Mouse (Mus musculus) intestine, embryonic 15.5 days (tissue): ENCODE results near the gene Sult1a1. TPM values are rescaled to one million over a fixed set of nuclear protein-coding genes. Genes with fewer than 3 reads are reported as not detected.
"Not testable (repeated sequence)": the region's sequence is repeated elsewhere in the genome, so short reads cannot be mapped to it uniquely, and the experiment has no call there.

Experiments
- ATAC-seq: fragments of 200-750 bp; cut with Nextera tagmentation; 2 replicates; pipeline ENCODE4 v1.8.0; 2017; ENCODE audit warnings: moderate TSS enrichment, moderate library complexity
- H3K27ac ChIP-seq: fragments of 300-500 bp; sonication (generic); 2 replicates; pipeline ENCODE4 v1.5.1; 2015; ENCODE audit warnings: mild to moderate bottlenecking, inconsistent platforms
- H3K27me3 ChIP-seq: fragments of 300-500 bp; sonication (generic); replicated peaks from 2 replicates; pipeline ENCODE4 v1.6.1; 2015; ENCODE audit warnings: inconsistent platforms
- H3K36me3 ChIP-seq: fragments of 300-500 bp; sonication (generic); 2 replicates; pipeline ENCODE4 v1.6.1; 2015; ENCODE audit warnings: inconsistent platforms
- H3K4me1 ChIP-seq: fragments of 300-500 bp; sonication (generic); replicated peaks from 2 replicates; pipeline ENCODE4 v1.6.1; 2015; ENCODE audit warnings: inconsistent platforms
- H3K4me2 ChIP-seq: fragments of 300-500 bp; sonication (generic); replicated peaks from 2 replicates; pipeline ENCODE4 v1.6.1; 2015; ENCODE audit warnings: mild to moderate bottlenecking, inconsistent platforms
- H3K4me3 ChIP-seq: fragments of 300-500 bp; sonication (generic); replicated peaks from 2 replicates; pipeline ENCODE4 v1.5.1; 2015; ENCODE audit warnings: inconsistent platforms
- H3K9ac ChIP-seq: fragments of 300-500 bp; sonication (generic); 2 replicates; pipeline ENCODE4 v1.6.1; 2015; ENCODE audit warnings: inconsistent platforms
- H3K9me3 ChIP-seq: fragments of 300-500 bp; sonication (generic); 2 replicates; pipeline ENCODE4 v1.6.1; 2016; ENCODE audit warnings: inconsistent platforms
- WGBS: fragments of 180-500 bp; shearing (Covaris S2); methylation state at CpG from one replicate; pipeline ENCODE4 v1.1.7; 2015; 5-methylcytosine and 5-hydroxymethylcytosine counted together
- polyA plus RNA-seq: library from polyadenylated mRNA; unstranded; fragments of >200 nt; fragmentation: Nextera tagmentation; extraction: Ambion mirVana; gene quantifications from 2 replicates; pipeline ENCODE4 v1.2.1, GENCODE M21; 2015

The Sult1a1 gene
- polyA plus RNA-seq, 1 experiment from 2014 or later: 5.5 TPM

GRCm38 (mm10) chr7:126694441-126695051, 18.3 kb upstream of the Sult1a1 start:
- H3K4me3 ChIP-seq: peak overlapping the region; percentile 69
- H3K27me3 ChIP-seq: no peaks in the 10 kb centered on the region
- H3K4me2 ChIP-seq: peak overlapping the region; percentile 67
- WGBS: 40% methylated on average over 10 of the region's 10 CpGs
- ATAC-seq: no peak
- H3K9ac ChIP-seq: no peak overlapping the region; the same call in 1 of the 2 replicates
- H3K9me3 ChIP-seq: no peaks in the 10 kb centered on the region
- peaks cover 17% of the 10 kb centered on the region for H3K4me1 ChIP-seq
- no peak overlapping the region for H3K27ac ChIP-seq
- H3K36me3 ChIP-seq: 0 out of 2 replicates have a peak, but pooled peaks cover 19% of the 10 kb centered on the region

- no peak for ATAC-seq
- WGBS: 82% methylated on average over 7 of the region's 7 CpGs
- no peak overlapping the region for H3K4me3 ChIP-seq
These were observed 17.5 kb upstream of the Sult1a1 start for GRCm38 (mm10) chr7:126693781-126694180.

GRCm38 (mm10) chr7:126693256-126693655, 17.0 kb upstream of the Sult1a1 start:
- 32% methylated on average over 3 of the region's 3 CpGs for WGBS
- no peaks in the 10 kb centered on the region for H3K9me3 ChIP-seq
- no peak overlapping the region for H3K27ac ChIP-seq
- H3K9ac ChIP-seq: no peak overlapping the region
- ATAC-seq: no peak
- peaks cover 15% of the 10 kb centered on the region for H3K4me1 ChIP-seq
- 0 out of 2 replicates have a peak, but pooled peaks cover 19% of the 10 kb centered on the region for H3K36me3 ChIP-seq
- no peaks in the 10 kb centered on the region for H3K27me3 ChIP-seq
- no peak overlapping the region for H3K4me2 ChIP-seq
- H3K4me3 ChIP-seq: no peak overlapping the region

More at GRCm38 (mm10) chr7:126693781-126694180, 17.5 kb upstream of the Sult1a1 start:
- Histone ChIP-seq H3K27me3 (no peaks in the 10 kb centered on the region), H3K27ac (no peak overlapping the region), H3K9ac (no peak overlapping the region), H3K36me3 (0 out of 2 replicates have a peak, but pooled peaks cover 19% of the 10 kb centered on the region), H3K9me3 (no peaks in the 10 kb centered on the region), H3K4me2 (no peak overlapping the region), H3K4me1 (peaks cover 15% of the 10 kb centered on the region)

- no peak for ATAC-seq
- Histone ChIP-seq H3K9me3 (no peaks in the 10 kb centered on the region), H3K4me1 (peaks cover 15% of the 10 kb centered on the region), H3K27me3 (no peaks in the 10 kb centered on the region), H3K27ac (no peak overlapping the region), H3K9ac (no peak overlapping the region), H3K36me3 (0 out of 2 replicates have a peak, but pooled peaks cover 17% of the 10 kb centered on the region), H3K4me2 (no peak overlapping the region), H3K4me3 (no peak overlapping the region)
- WGBS: 95% methylated on average over 26 of the region's 26 CpGs
These were observed 16.2 kb upstream of the Sult1a1 start for GRCm38 (mm10) chr7:126692426-126692825.

GRCm38 (mm10) chr7:126691676-126692075, 15.4 kb upstream of the Sult1a1 start:
- no peak for ATAC-seq
- Histone ChIP-seq H3K9me3 (no peaks in the 10 kb centered on the region), H3K4me2 (no peak overlapping the region), H3K27ac (no peak overlapping the region), H3K4me3 (no peak overlapping the region), H3K36me3 (0 out of 2 replicates have a peak, but pooled peaks cover 16% of the 10 kb centered on the region), H3K9ac (no peak overlapping the region), H3K27me3 (no peaks in the 10 kb centered on the region), H3K4me1 (peaks cover 10% of the 10 kb centered on the region)
- 82% methylated on average over 5 of the region's 5 CpGs for WGBS

GRCm38 (mm10) chr7:126690737-126691136, 14.5 kb upstream of the Sult1a1 start:
- Histone ChIP-seq H3K4me2 (no peak overlapping the region), H3K27me3 (no peaks in the 10 kb centered on the region), H3K4me1 (peaks cover 5% of the 10 kb centered on the region; the same call in 1 of the 2 replicates), H3K27ac (no peak overlapping the region), H3K9me3 (no peaks in the 10 kb centered on the region), H3K4me3 (no peak overlapping the region), H3K36me3 (0 out of 2 replicates have a peak, but pooled peaks cover 16% of the 10 kb centered on the region), H3K9ac (no peak overlapping the region)
- ATAC-seq: no peak
- 88% methylated on average over 3 of the region's 3 CpGs for WGBS

- 81% methylated on average over 3 of the region's 3 CpGs for WGBS
- no peak overlapping the region for H3K27ac ChIP-seq
- no peaks in the 10 kb centered on the region for H3K27me3 ChIP-seq
- H3K4me3 ChIP-seq: no peak overlapping the region
- H3K9ac ChIP-seq: no peak overlapping the region
- no peaks in the 10 kb centered on the region for H3K4me1 ChIP-seq
- 0 out of 2 replicates have a peak, but pooled peaks cover 16% of the 10 kb centered on the region for H3K36me3 ChIP-seq
- H3K4me2 ChIP-seq: no peak overlapping the region
- no peak for ATAC-seq
- no peaks in the 10 kb centered on the region for H3K9me3 ChIP-seq
These were observed 12.8 kb upstream of the Sult1a1 start for GRCm38 (mm10) chr7:126689021-126689420.

- H3K9ac ChIP-seq, H3K27ac ChIP-seq, H3K4me2 ChIP-seq, H3K4me1 ChIP-seq, H3K9me3 ChIP-seq, H3K27me3 ChIP-seq, H3K4me3 ChIP-seq, ATAC-seq: not testable (repeated sequence)
- 81% methylated on average over 4 of the region's 4 CpGs for WGBS
- H3K36me3 ChIP-seq: 0 out of 2 replicates have a peak, but pooled peaks cover 16% of the 10 kb centered on the region
These were observed 11.9 kb upstream of the Sult1a1 start for GRCm38 (mm10) chr7:126688156-126688555.

GRCm38 (mm10) chr7:126681221-126681620, 5.0 kb upstream of the Sult1a1 start:
- H3K4me1 ChIP-seq: no peaks in the 10 kb centered on the region
- H3K9ac ChIP-seq: no peak overlapping the region
- H3K27me3 ChIP-seq: no peaks in the 10 kb centered on the region
- H3K4me2 ChIP-seq: no peak overlapping the region
- H3K4me3 ChIP-seq: no peak overlapping the region
- WGBS: 76% methylated on average over 5 of the region's 5 CpGs
- ATAC-seq: peak; percentile 58
- peaks cover 4% of the 10 kb centered on the region; the same call in 1 of the 2 replicates for H3K36me3 ChIP-seq
- no peak overlapping the region for H3K27ac ChIP-seq
- H3K9me3 ChIP-seq: no peaks in the 10 kb centered on the region

- Histone ChIP-seq H3K27me3 (no peaks in the 10 kb centered on the region), H3K9ac (no peak overlapping the region), H3K9me3 (no peaks in the 10 kb centered on the region), H3K4me3 (no peak overlapping the region), H3K4me2 (no peak overlapping the region), H3K27ac (no peak overlapping the region), H3K36me3 (peaks cover 4% of the 10 kb centered on the region; the same call in 1 of the 2 replicates), H3K4me1 (no peaks in the 10 kb centered on the region)
- 85% methylated on average over 5 of the region's 5 CpGs for WGBS
- ATAC-seq: no peak
These were observed 3.5 kb upstream of the Sult1a1 start for GRCm38 (mm10) chr7:126679683-126680082.

GRCm38 (mm10) chr7:126678545-126679341, 2.5 kb upstream of the Sult1a1 start:
- Histone ChIP-seq H3K36me3 (peaks cover 4% of the 10 kb centered on the region), H3K27me3 (no peaks in the 10 kb centered on the region), H3K4me1 (no peaks in the 10 kb centered on the region), H3K9ac (no peak overlapping the region), H3K27ac (no peak overlapping the region), H3K4me3 (no peak overlapping the region), H3K4me2 (no peak overlapping the region), H3K9me3 (no peaks in the 10 kb centered on the region)
- ATAC-seq: peak; percentile 41
- WGBS: 38% methylated on average over 8 of the region's 8 CpGs

- Histone ChIP-seq H3K27me3 (no peaks in the 10 kb centered on the region), H3K9me3 (no peaks in the 10 kb centered on the region), H3K4me3 (no peak overlapping the region), H3K4me2 (no peak overlapping the region), H3K4me1 (no peaks in the 10 kb centered on the region), H3K36me3 (peaks cover 11% of the 10 kb centered on the region), H3K9ac (no peak overlapping the region), H3K27ac (no peak overlapping the region)
- 72% methylated on average over 4 of the region's 4 CpGs for WGBS
- ATAC-seq: no peak
These were observed 494 bp upstream of the Sult1a1 start for GRCm38 (mm10) chr7:126676631-126677220.
